Mouse (Mus musculus) embryonic facial prominence, embryonic 14.5 days (tissue): ENCODE measurements at regions not wholly inside any gene's neighbourhood (a gene's known extent, or its start where the extent isn't known, plus 50 kb on each side); places are given as distances from the start of the nearest gene placed in this dataset.

Experiments
- ATAC-seq: fragments of 200-750 bp; cut with Nextera tagmentation; 2 replicates; pipeline ENCODE4 v1.8.0; 2017; ENCODE audit warnings: low read depth, moderate number of reproducible peaks, moderate TSS enrichment
- DNase-seq: peaks from one replicate; pipeline ENCODE4 v3.0.0-alpha.2; 2015; ENCODE audit warnings: low spot score
- H3K27ac ChIP-seq: fragments of 300-500 bp; sonication (generic); replicated peaks from 2 replicates; pipeline ENCODE4 v1.5.1; 2014; ENCODE audit warnings: low read depth, mild to moderate bottlenecking, low read length, moderate library complexity
- H3K27me3 ChIP-seq: fragments of 300-500 bp; sonication (generic); replicated peaks from 2 replicates; pipeline ENCODE4 v1.6.1; 2014; ENCODE audit warnings: low read length; ENCODE audit not compliant: control insufficient read depth, insufficient read depth
- H3K36me3 ChIP-seq: fragments of 300-500 bp; sonication (generic); 2 replicates; pipeline ENCODE4 v1.6.1; 2014; ENCODE audit warnings: low read length, mixed read lengths; ENCODE audit not compliant: control insufficient read depth, insufficient read depth
- H3K4me1 ChIP-seq: fragments of 300-500 bp; sonication (generic); 2 replicates; pipeline ENCODE4 v1.6.1; 2014; ENCODE audit warnings: antibody characterized with exemption, low read length; ENCODE audit not compliant: control insufficient read depth, insufficient read depth
- H3K4me2 ChIP-seq: fragments of 300-500 bp; sonication (generic); 2 replicates; pipeline ENCODE4 v1.6.1; 2014; ENCODE audit warnings: low read depth, mild to moderate bottlenecking, low read length, moderate library complexity, mixed read lengths
- H3K4me3 ChIP-seq: fragments of 300-500 bp; sonication (generic); 2 replicates; pipeline ENCODE4 v1.5.1; 2014; ENCODE audit warnings: low read depth, mild to moderate bottlenecking, low read length
- H3K9ac ChIP-seq: fragments of 300-500 bp; sonication (generic); 2 replicates; pipeline ENCODE4 v1.6.1; 2014; ENCODE audit warnings: low read depth, mild to moderate bottlenecking, low read length, moderate library complexity, mixed read lengths
- H3K9me3 ChIP-seq: fragments of 300-500 bp; sonication (generic); 2 replicates; pipeline ENCODE4 v1.6.1; 2016; ENCODE audit warnings: low read length; ENCODE audit not compliant: control insufficient read depth
- WGBS: fragments of 180-500 bp; shearing (Covaris S2); extraction: QIAGEN DNeasy Blood & Tissue Kit; methylation state at CpG from one replicate; pipeline ENCODE4 v1.1.7; 2014; 5-methylcytosine and 5-hydroxymethylcytosine counted together

DNA sequence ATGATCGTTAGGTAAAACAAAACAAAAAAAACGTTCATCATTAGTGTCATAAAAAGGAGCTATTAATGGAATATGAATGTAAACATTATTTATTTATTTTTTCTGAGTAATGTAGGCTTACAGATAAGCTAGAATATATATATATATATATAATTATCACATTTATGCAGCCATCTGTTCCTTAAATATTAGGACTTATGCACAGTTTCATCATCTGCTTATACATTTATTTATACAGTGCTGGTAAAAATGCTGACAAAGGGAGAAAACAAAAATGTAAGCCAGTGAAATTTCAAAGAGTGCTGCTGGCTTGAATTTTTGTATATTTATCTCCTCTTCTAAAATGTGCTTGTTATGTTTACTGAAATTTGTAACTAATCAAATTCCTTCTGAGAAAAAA lies 4841.7 kb upstream of the Gm7489 start:
- Histone ChIP-seq H3K27ac (no peak overlapping the region), H3K4me2 (no peak overlapping the region), H3K4me1 (no peaks in the 10 kb centered on the region), H3K9ac (no peak overlapping the region), H3K4me3 (no peak overlapping the region), H3K27me3 (no peaks in the 10 kb centered on the region), H3K36me3 (no peaks in the 10 kb centered on the region), H3K9me3 (no peaks in the 10 kb centered on the region)
- WGBS = 70% methylated on average over 2 of the region's 2 CpGs
- ATAC-seq (no peak), DNase-seq (no peak)

DNA sequence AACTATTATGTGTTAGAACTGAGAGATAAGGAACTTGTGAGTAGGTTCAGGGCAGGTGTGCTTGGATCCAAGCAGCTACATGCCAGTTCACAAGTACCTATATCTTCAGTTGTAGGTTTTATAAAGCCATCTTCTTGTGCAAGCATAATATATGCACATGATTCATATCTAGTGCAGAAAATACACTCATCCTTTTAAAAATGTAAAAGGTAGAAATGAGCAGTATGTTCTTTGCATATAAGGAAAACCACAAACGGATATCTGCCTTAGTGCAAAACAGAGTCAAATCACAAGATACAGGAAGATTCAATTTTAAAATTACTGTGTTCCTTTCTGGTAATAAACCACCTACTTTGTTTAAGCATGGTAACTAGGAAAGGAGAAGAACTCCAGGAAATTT lies 4819.6 kb upstream of the Gm7489 start:
- H3K4me1 ChIP-seq = no peaks in the 10 kb centered on the region
- no peak overlapping the region for H3K4me2 ChIP-seq
- ATAC-seq = no peak
- no peaks in the 10 kb centered on the region for H3K36me3 ChIP-seq
- no peak overlapping the region for H3K9ac ChIP-seq
- no peak for DNase-seq
- no peak overlapping the region for H3K4me3 ChIP-seq
- 71% methylated on average over 1 of the region's 1 CpGs for WGBS
- H3K27ac ChIP-seq = no peak overlapping the region
- H3K27me3 ChIP-seq = no peaks in the 10 kb centered on the region
- H3K9me3 ChIP-seq = no peaks in the 10 kb centered on the region

DNA sequence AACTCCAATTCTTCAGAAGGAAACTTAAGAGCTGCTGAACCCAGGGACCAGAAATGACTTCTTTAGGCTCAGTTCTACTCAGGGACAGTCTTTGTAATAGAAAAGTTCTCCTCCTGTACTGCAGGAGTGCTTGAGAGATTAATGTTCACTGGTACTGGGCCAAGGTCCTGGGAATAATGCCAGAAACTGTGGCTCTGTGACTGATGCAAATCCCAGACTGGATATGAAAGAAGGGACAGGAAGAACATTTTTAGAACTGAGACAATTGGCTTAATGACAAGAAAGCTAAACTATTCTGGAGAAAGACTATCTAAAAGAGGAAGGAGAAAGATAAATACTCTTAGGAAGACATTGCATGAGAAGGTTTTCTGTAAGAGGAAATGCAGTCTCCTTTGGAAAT lies 4818.8 kb upstream of the Gm7489 start:
- Histone ChIP-seq H3K4me1 (no peaks in the 10 kb centered on the region), H3K4me3 (no peak overlapping the region), H3K27me3 (no peaks in the 10 kb centered on the region), H3K4me2 (no peak overlapping the region), H3K36me3 (no peaks in the 10 kb centered on the region), H3K27ac (no peak overlapping the region), H3K9ac (no peak overlapping the region), H3K9me3 (no peaks in the 10 kb centered on the region)
- ATAC-seq = no peak
- DNase-seq = peak; percentile 76

DNA sequence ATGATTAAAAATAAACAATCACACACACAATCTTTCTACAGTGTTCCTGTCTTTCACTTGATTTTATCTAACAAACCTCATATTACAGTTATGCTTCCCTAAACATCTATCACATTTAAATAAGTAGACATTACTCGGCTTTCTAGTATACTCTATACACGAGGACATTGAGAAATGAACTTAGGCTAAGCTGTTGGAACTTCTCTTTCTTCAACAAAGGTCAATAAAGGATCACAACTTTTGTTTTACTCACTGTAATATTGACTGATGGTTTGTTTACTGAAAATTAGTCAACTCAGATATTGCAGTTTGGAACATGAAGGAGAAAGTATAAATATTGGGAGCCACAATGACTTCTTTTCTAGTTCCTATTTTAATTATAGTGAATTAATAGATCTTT lies 4818.3 kb upstream of the Gm7489 start:
- WGBS = 71% methylated on average over 2 of the region's 2 CpGs
- no peak overlapping the region for H3K4me3 ChIP-seq

More for the DNA sequence above, 4818.3 kb upstream of the Gm7489 start:
- no peak for DNase-seq
- ATAC-seq = no peak
- Histone ChIP-seq H3K9ac (no peak overlapping the region), H3K4me1 (no peaks in the 10 kb centered on the region), H3K4me2 (no peak overlapping the region), H3K27me3 (no peaks in the 10 kb centered on the region), H3K27ac (no peak overlapping the region), H3K36me3 (no peaks in the 10 kb centered on the region), H3K9me3 (no peaks in the 10 kb centered on the region)
